Comparison of ENCODE assay signal across 22 mouse cellular contexts in the genomic region with DNA sequence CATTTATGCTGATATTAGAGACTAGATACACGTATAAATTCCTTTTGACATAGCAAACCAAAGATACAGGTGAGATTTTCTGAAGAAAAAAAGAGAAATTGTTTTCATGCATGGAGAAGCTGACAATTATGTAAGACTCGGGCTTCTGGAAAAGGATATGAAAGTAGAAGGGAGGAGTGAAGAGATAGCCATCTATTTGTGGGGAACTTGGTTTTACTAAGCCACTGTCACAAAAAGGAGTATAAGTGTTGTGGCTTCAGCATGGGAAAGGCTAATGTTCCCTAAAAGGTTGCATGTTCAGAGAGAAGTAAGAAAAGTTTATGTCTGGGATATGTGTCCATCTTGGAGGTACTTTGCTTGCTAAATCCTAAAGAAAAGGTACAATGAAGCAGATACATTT.
"Had no signal": no experiment of that assay in that cellular context is flagged by ENCODE, and none has a peak within 500 bp of the region (broad histone marks: within the 10 kb centered on the region; RNA-seq: fewer than 3 reads in every experiment).

No protein-coding gene starts in this region.

- DNase-seq: heart, postnatal 10 days; heart, postnatal 14 days; heart, postnatal 36 days; heart, postnatal 4 days; kidney, adult 11 months; kidney, adult 18-20 months; kidney, adult 2 months; kidney, adult 8-10 months; kidney, adult 9 months; kidney, postnatal 10 days; kidney, postnatal 14 days; kidney, postnatal 25 days; kidney, postnatal 36 days; kidney, postnatal 4 days; layer of hippocampus, adult 9-11 months; layer of hippocampus, postnatal 36 days had no signal

- ATAC-seq: hindbrain, embryonic 16.5 days; hindbrain, postnatal 0 days; inflammation-experienced regulatory T-cells, adult 6 months; intestine, embryonic 15.5 days; intestine, embryonic 16.5 days; intestine, postnatal 0 days had no signal
